Mouse (Mus musculus) liver, postnatal 0 days (tissue): Measurements from ENCODE around the gene Prkcd. TPM values are rescaled to one million over a fixed set of nuclear protein-coding genes. Genes with fewer than 3 reads are reported as not detected.

Source experiments
- ATAC-seq: fragments of 200-750 bp; cut with Nextera tagmentation; 2 replicates; pipeline ENCODE4 v1.8.0; 2017; ENCODE audit warnings: mild to moderate bottlenecking, moderate library complexity
- DNase-seq: peaks from one replicate; pipeline ENCODE4 v3.0.0-alpha.2; 2016
- H3K27ac ChIP-seq: fragments of 300-500 bp; sonication (generic); 2 replicates; pipeline ENCODE4 v1.5.1; 2014; ENCODE audit warnings: antibody characterized with exemption, moderate library complexity, mild to moderate bottlenecking, low read depth
- H3K27me3 ChIP-seq: fragments of 300-500 bp; sonication (generic); 2 replicates; pipeline ENCODE4 v1.6.1; 2014; ENCODE audit warnings: low read length, control low read depth, mixed read lengths; ENCODE audit not compliant: insufficient read depth
- H3K36me3 ChIP-seq: fragments of 300-500 bp; sonication (generic); replicated peaks from 2 replicates; pipeline ENCODE4 v1.6.1; 2014; ENCODE audit warnings: mild to moderate bottlenecking, control low read depth, low read length, moderate library complexity, mixed read lengths; ENCODE audit not compliant: insufficient read depth
- H3K4me1 ChIP-seq: fragments of 300-500 bp; sonication (generic); 2 replicates; pipeline ENCODE4 v1.6.1; 2014; ENCODE audit warnings: antibody characterized with exemption, mild to moderate bottlenecking, control low read depth; ENCODE audit not compliant: insufficient read depth
- H3K4me2 ChIP-seq: fragments of 300-500 bp; sonication (generic); 2 replicates; pipeline ENCODE4 v1.6.1; 2014; ENCODE audit warnings: low read depth, mild to moderate bottlenecking, low read length, moderate library complexity, mixed read lengths
- H3K4me3 ChIP-seq: fragments of 300-500 bp; sonication (generic); 2 replicates; pipeline ENCODE4 v1.5.1; 2014; ENCODE audit warnings: low read depth, low read length
- H3K9ac ChIP-seq: fragments of 300-500 bp; sonication (generic); replicated peaks from 2 replicates; pipeline ENCODE4 v1.6.1; 2014; ENCODE audit warnings: mild to moderate bottlenecking, moderate library complexity
- H3K9me3 ChIP-seq: fragments of 300-500 bp; sonication (generic); 2 replicates; pipeline ENCODE4 v1.6.1; 2016; ENCODE audit warnings: mild to moderate bottlenecking, control low read depth, low read length, mixed read lengths
- CTCF ChIP-seq: sonication (generic); IDR thresholded peaks from 2 replicates; pipeline ENCODE4 v1.5.1; 2016; ENCODE audit warnings: antibody characterized with exemption, low read depth
- EP300 ChIP-seq: IDR thresholded peaks from 2 replicates; pipeline ENCODE4 v1.6.1; 2016; ENCODE audit warnings: antibody characterized with exemption, low read depth, mild to moderate bottlenecking
- WGBS: fragments of 180-500 bp; shearing (Covaris S2); extraction: QIAGEN DNeasy Blood & Tissue Kit; methylation state at CpG from one replicate; pipeline ENCODE4 v1.1.7; 2014; ENCODE audit not compliant: insufficient replicate concordance; 5-methylcytosine and 5-hydroxymethylcytosine counted together
- polyA plus RNA-seq: library from polyadenylated mRNA; unstranded; fragments of >200 nt; fragmentation: Nextera tagmentation; extraction: Ambion mirVana; gene quantifications from 2 replicates; pipeline ENCODE4 v1.2.1, GENCODE M21; 2015

The Prkcd gene
- polyA plus RNA-seq, 1 experiment from 2014 or later, result 17.8 TPM

- TF ChIP-seq EP300, result no peak
- TF ChIP-seq CTCF, result no peak
- Histone ChIP-seq H3K27ac (peak overlapping the region; percentile 87), H3K9ac (peak overlapping the region; percentile 44), H3K9me3 (no peaks in the 10 kb centered on the region), H3K4me2 (0 out of 2 replicates have a peak overlapping the region, but pooled peaks have one; percentile 13), H3K4me1 (peaks cover 26% of the 10 kb centered on the region), H3K4me3 (no peak overlapping the region), H3K27me3 (no peaks in the 10 kb centered on the region), H3K36me3 (no peaks in the 10 kb centered on the region)
- 30% methylated on average over 5 of the region's 5 CpGs for WGBS
- DNase-seq (no peak), ATAC-seq (no peak)
Observed at GRCm38 (mm10) chr14:30630811-30631576, 5.0 kb upstream of the Prkcd start.

DNA sequence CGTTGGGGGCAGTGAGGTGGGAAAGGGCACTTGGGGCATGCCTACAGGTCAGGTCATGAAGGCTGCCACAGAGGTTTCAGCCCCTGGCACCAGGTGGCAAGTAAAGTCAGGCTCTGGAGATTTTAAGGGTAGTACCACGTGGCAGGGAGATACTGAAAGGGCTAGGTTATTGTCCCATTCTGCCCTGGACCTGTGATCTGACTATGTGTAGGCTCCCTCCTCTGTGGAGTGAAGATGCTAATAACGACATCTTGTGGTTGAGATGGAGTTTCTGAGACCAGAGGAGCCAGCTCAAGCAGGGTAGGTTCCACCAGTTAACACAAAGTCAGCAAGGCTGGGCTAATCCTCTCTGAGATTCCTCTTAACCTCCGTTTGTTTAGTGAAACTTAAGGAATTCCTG, 3.8 kb upstream of the Prkcd start:
- H3K9ac ChIP-seq, result no peak overlapping the region
- DNase-seq, result no peak
- H3K27ac ChIP-seq, result 0 out of 2 replicates have a peak overlapping the region, but pooled peaks have one; percentile 87
- no peak for ATAC-seq
- H3K27me3 ChIP-seq, result no peaks in the 10 kb centered on the region
- WGBS, result 44% methylated on average over 4 of the region's 4 CpGs
- peaks cover 31% of the 10 kb centered on the region for H3K4me1 ChIP-seq
- H3K4me2 ChIP-seq, result no peak overlapping the region
- no peaks in the 10 kb centered on the region for H3K9me3 ChIP-seq
- H3K36me3 ChIP-seq, result no peaks in the 10 kb centered on the region
- TF ChIP-seq CTCF (no peak), EP300 (no peak)
- H3K4me3 ChIP-seq, result no peak overlapping the region

DNA sequence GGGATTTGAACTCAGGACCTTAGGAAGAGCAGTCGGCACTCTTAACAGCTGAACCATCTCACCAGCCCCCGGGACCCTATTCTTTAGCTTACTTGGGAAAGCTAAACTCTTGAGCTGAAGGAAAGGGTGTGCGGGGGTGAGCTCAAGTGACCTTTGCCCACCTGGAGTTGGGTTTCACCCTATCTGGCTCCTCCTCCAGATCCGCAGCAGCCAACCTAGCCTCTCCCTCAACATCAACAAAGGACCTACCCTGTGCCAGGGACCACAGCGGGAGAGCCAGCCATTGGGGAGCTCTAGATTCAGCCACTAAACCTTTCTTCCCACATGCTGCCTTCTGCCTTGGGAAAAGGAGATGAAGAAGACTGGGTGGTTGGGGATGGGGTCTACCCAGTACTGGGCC, 2.2 kb upstream of the Prkcd start:
- ATAC-seq, result no peak
- Histone ChIP-seq H3K9me3 (no peaks in the 10 kb centered on the region), H3K4me1 (peaks cover 36% of the 10 kb centered on the region), H3K27ac (no peak overlapping the region), H3K36me3 (no peaks in the 10 kb centered on the region), H3K4me3 (no peak overlapping the region), H3K4me2 (no peak overlapping the region), H3K27me3 (no peaks in the 10 kb centered on the region), H3K9ac (no peak overlapping the region)
- 64% methylated on average over 5 of the region's 5 CpGs for WGBS
- no peak for TF ChIP-seq EP300
- TF ChIP-seq CTCF, result no peak
- DNase-seq, result no peak

- TF ChIP-seq CTCF, result no peak
- TF ChIP-seq EP300, result no peak
- H3K9me3 ChIP-seq, result no peaks in the 10 kb centered on the region
- peaks cover 37% of the 10 kb centered on the region for H3K4me1 ChIP-seq
- peak overlapping the region; percentile 82 for H3K27ac ChIP-seq
- WGBS, result 25% methylated on average over 12 of the region's 12 CpGs
- ATAC-seq (no peak), DNase-seq (no peak)
- no peaks in the 10 kb centered on the region for H3K36me3 ChIP-seq
- no peaks in the 10 kb centered on the region for H3K27me3 ChIP-seq
- peak overlapping the region; percentile 85 for H3K4me2 ChIP-seq
- H3K9ac ChIP-seq, result peak overlapping the region; percentile 82
- peak overlapping the region; percentile 83; the same call in 1 of the 2 replicates for H3K4me3 ChIP-seq
Observed at GRCm38 (mm10) chr14:30626756-30627742, 1.0 kb upstream of the Prkcd start.

DNA sequence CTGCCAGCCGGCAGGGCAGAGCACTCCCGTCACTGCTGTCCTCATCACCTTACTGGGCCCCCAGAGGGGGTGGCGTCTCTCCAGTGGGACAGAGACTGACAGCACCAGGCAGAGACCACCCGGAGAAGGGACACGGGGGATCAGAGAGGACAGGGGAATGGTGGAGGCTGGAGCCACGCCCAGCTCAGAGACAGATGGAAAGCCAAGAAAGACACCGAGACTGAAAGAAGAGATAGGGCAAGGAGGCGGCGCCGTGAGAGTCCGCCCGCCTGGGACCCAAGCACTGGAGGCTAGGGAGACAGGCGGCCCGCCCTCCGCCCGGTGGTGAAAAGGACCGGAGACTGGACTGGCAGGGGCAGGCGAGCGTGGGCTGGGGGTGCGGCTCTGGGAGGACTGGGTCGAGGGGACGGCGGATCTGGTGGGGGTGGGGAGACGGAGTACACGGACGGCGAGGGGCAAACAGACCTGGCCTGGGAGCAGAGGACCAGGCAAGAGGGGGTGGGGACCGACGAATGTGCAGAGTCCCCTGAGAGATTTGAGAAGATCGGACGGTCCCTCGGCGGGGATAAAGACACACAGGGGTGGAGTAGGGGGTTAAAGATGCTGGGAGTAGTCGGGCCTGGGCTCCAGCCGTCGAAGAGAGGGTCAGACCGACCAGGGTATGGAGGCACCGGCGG, 741 bp downstream of the Prkcd start:
- Histone ChIP-seq H3K4me3 (peak overlapping the region; percentile 83), H3K4me1 (peaks cover 34% of the 10 kb centered on the region), H3K9me3 (no peaks in the 10 kb centered on the region), H3K36me3 (no peaks in the 10 kb centered on the region), H3K27me3 (no peaks in the 10 kb centered on the region), H3K27ac (peak overlapping the region; percentile 82), H3K4me2 (peak overlapping the region; percentile 85), H3K9ac (peak overlapping the region; percentile 82)
- TF ChIP-seq EP300, result no peak
- no peak for TF ChIP-seq CTCF
- DNase-seq (peak; percentile 75), ATAC-seq (peak; percentile 40)
- WGBS, result 3% methylated on average over 37 of the region's 39 CpGs
